Mouse (Mus musculus) kidney, embryonic 16.5 days (tissue): ENCODE measurements around the gene Pard3. TPM values are rescaled to one million over a fixed set of nuclear protein-coding genes. Genes with fewer than 3 reads are reported as not detected.
A peak's percentile ranks its signal among the peaks of the same experiment; 100 is the strongest.

Source experiments
- ATAC-seq: fragments of 200-750 bp; cut with Nextera tagmentation; 2 replicates; pipeline ENCODE4 v1.8.0; 2017; ENCODE audit warnings: moderate TSS enrichment; ENCODE audit not compliant: low FRiP score, low TSS enrichment
- H3K27ac ChIP-seq: fragments of 300-500 bp; sonication (generic); 2 replicates; pipeline ENCODE4 v1.5.1; 2014; ENCODE audit warnings: low read length
- H3K27me3 ChIP-seq: fragments of 300-500 bp; sonication (generic); 2 replicates; pipeline ENCODE4 v1.6.1; 2014; ENCODE audit warnings: low read length, control low read depth, mixed read lengths; ENCODE audit not compliant: insufficient read depth
- H3K36me3 ChIP-seq: fragments of 300-500 bp; sonication (generic); 2 replicates; pipeline ENCODE4 v1.6.1; 2014; ENCODE audit warnings: low read length, control low read depth, mixed read lengths; ENCODE audit not compliant: insufficient read depth
- H3K4me1 ChIP-seq: fragments of 300-500 bp; sonication (generic); 2 replicates; pipeline ENCODE4 v1.6.1; 2014; ENCODE audit warnings: low read length, control low read depth, mixed read lengths; ENCODE audit not compliant: insufficient read depth
- H3K4me2 ChIP-seq: fragments of 300-500 bp; sonication (generic); replicated peaks from 2 replicates; pipeline ENCODE4 v1.6.1; 2014; ENCODE audit warnings: low read depth, low read length
- H3K4me3 ChIP-seq: fragments of 300-500 bp; sonication (generic); 2 replicates; pipeline ENCODE4 v1.5.1; 2014; ENCODE audit warnings: mild to moderate bottlenecking, low read length
- H3K9ac ChIP-seq: fragments of 300-500 bp; sonication (generic); replicated peaks from 2 replicates; pipeline ENCODE4 v1.6.1; 2014; ENCODE audit warnings: low read length
- H3K9me3 ChIP-seq: fragments of 300-500 bp; sonication (generic); 2 replicates; pipeline ENCODE4 v1.6.1; 2016; ENCODE audit warnings: low read length, control low read depth
- WGBS: fragments of 180-500 bp; shearing (Covaris S2); extraction: QIAGEN DNeasy Blood & Tissue Kit; methylation state at CpG from one replicate; pipeline ENCODE4 v1.1.7; 2014; 5-methylcytosine and 5-hydroxymethylcytosine counted together
- polyA plus RNA-seq: library from polyadenylated mRNA; unstranded; fragments of >200 nt; fragmentation: Nextera tagmentation; extraction: Ambion mirVana; gene quantifications from 2 replicates; pipeline ENCODE4 v1.2.1, GENCODE M21; 2015

Gene Pard3
- polyA plus RNA-seq, 1 experiment from 2014 or later: 25.5 TPM

DNA sequence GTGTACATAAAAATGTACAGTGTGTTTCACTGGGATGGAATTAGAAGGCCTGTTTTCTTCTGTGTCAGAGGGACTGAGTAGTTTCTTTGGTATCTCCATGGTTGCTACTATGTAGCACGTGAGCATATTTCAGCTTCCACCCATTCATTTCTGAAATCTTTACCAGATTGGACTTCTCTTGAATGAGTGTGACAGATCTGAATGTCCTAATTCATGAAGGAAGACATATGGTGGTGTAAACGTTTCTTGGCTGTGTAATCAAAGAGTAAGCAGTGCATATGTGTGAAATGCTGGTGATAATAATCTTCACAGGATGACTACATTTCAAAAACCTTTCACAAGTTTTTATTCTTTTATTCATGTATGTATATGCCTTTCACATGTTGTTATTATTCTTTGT, 3.9 kb upstream of the Pard3 start:
- no peak overlapping the region for H3K9ac ChIP-seq
- H3K4me3 ChIP-seq: no peak overlapping the region
- H3K4me2 ChIP-seq: no peak overlapping the region
- peaks cover 15% of the 10 kb centered on the region for H3K4me1 ChIP-seq
- H3K36me3 ChIP-seq: no peaks in the 10 kb centered on the region
- no peaks in the 10 kb centered on the region; the same call in 1 of the 2 replicates for H3K27me3 ChIP-seq
- WGBS: 54% methylated on average over 2 of the region's 2 CpGs
- no peaks in the 10 kb centered on the region for H3K9me3 ChIP-seq
- no peak overlapping the region for H3K27ac ChIP-seq
- no peak for ATAC-seq

- no peaks in the 10 kb centered on the region for H3K36me3 ChIP-seq
- H3K4me1 ChIP-seq: peaks cover 42% of the 10 kb centered on the region
- no peaks in the 10 kb centered on the region; the same call in 1 of the 2 replicates for H3K27me3 ChIP-seq
- H3K27ac ChIP-seq: peak overlapping the region; percentile 97
- no peaks in the 10 kb centered on the region for H3K9me3 ChIP-seq
- WGBS: 0% methylated on average over 70 of the region's 80 CpGs
- ATAC-seq: peak; percentile 60
- H3K4me3 ChIP-seq: peak overlapping the region; percentile 91
- H3K9ac ChIP-seq: peak overlapping the region; percentile 98
- H3K4me2 ChIP-seq: peak overlapping the region; percentile 66
Observed at GRCm38 (mm10) chr8:127064361-127065112, 844 bp downstream of the Pard3 start.

- no peak for ATAC-seq
- H3K27me3 ChIP-seq: no peaks in the 10 kb centered on the region; the same call in 1 of the 2 replicates
- H3K4me2 ChIP-seq: peak overlapping the region; percentile 66
- H3K4me3 ChIP-seq: peak overlapping the region; percentile 91
- no peaks in the 10 kb centered on the region for H3K36me3 ChIP-seq
- H3K9me3 ChIP-seq: no peaks in the 10 kb centered on the region
- peak overlapping the region; percentile 98 for H3K9ac ChIP-seq
- peak overlapping the region; percentile 97 for H3K27ac ChIP-seq
- WGBS: 4% methylated on average over 10 of the region's 10 CpGs
- peaks cover 47% of the 10 kb centered on the region for H3K4me1 ChIP-seq
Observed at GRCm38 (mm10) chr8:127065113-127065473, 1.4 kb downstream of the Pard3 start.

DNA sequence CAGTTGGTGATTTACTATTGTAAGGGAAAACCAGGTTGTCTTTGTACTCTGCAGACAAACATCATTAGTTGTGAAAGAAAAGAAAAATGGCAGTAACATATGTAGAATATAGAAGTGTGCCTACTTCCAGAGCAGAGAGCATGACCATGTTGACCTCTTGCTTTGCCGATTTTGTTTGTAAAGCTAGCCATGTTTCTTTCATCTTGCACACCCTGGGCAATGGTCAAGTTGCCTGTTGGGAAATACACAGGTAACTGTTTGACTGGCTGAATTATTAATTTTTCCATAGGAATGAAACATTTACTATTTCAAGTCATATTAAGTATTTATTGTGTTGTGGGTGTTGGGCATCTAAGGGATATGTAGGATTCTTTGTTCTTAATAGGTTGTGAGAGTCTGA, 2.1 kb downstream of the Pard3 start:
- ATAC-seq: no peak
- Histone ChIP-seq H3K9ac (no peak overlapping the region), H3K36me3 (no peaks in the 10 kb centered on the region), H3K4me2 (peak overlapping the region; percentile 66), H3K27ac (no peak overlapping the region), H3K4me1 (peaks cover 54% of the 10 kb centered on the region), H3K27me3 (no peaks in the 10 kb centered on the region; the same call in 1 of the 2 replicates), H3K4me3 (peak overlapping the region; percentile 91), H3K9me3 (no peaks in the 10 kb centered on the region)
- WGBS: 32% methylated on average over 1 of the region's 1 CpGs

DNA sequence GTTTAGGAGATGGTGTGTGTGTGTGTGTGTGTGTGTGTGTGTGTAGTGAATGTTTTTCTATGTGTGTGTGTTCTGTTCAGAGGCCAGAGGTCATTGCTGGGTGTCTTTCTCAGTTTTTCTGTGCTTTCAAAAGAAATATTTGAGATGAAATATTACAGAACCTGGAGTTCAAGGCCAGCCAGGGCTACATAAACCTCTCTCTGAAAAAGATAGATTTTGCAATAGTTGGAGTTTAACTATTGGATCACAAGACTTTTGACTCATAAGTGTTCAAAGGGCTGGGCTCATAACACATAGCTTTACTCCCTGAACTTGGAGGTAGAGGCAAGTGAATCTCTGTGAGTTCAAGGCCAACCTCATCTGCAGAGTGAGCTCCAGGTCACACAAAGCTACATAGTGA, 2.8 kb downstream of the Pard3 start:
- no peaks in the 10 kb centered on the region for H3K27me3 ChIP-seq

DNA sequence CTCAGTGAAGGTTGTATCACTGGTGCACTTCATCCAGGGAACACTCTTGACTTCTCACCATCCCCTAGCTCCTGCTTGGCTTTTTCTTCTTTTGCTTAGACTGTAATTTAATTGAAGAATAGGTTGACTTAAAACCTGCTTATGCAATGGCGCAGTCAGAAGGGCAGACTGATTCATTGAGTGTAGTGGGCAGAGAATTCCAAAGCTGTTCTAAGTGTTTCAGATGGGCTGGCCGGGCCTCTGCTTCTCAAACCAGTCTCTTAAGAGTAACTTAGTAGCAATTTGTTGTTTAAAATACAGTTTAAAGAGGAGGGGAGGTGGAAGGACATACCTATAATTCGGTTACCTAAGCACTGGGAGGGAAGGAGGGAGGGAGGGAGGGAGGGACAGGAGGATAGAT, 5.0 kb downstream of the Pard3 start:
- Histone ChIP-seq H3K9ac (no peak overlapping the region), H3K4me3 (no peak overlapping the region), H3K27ac (no peak overlapping the region), H3K4me2 (no peak overlapping the region), H3K36me3 (no peaks in the 10 kb centered on the region), H3K27me3 (no peaks in the 10 kb centered on the region), H3K9me3 (no peaks in the 10 kb centered on the region), H3K4me1 (peaks cover 51% of the 10 kb centered on the region)
- ATAC-seq: no peak
- 75% methylated on average over 3 of the region's 3 CpGs for WGBS

More for the DNA sequence above, 2.8 kb downstream of the Pard3 start:
- no peak for ATAC-seq
- H3K4me1 ChIP-seq: peaks cover 55% of the 10 kb centered on the region
- H3K4me3 ChIP-seq: no peak overlapping the region
- no peak overlapping the region for H3K4me2 ChIP-seq
- no peaks in the 10 kb centered on the region for H3K36me3 ChIP-seq
- H3K27ac ChIP-seq: no peak overlapping the region
- H3K9ac ChIP-seq: no peak overlapping the region
- H3K9me3 ChIP-seq: no peaks in the 10 kb centered on the region

- Histone ChIP-seq H3K4me3 (no peak overlapping the region), H3K27ac (peak overlapping the region; percentile 61; the same call in 1 of the 2 replicates), H3K27me3 (no peaks in the 10 kb centered on the region), H3K4me1 (peaks cover 51% of the 10 kb centered on the region), H3K4me2 (no peak overlapping the region), H3K36me3 (no peaks in the 10 kb centered on the region), H3K9me3 (no peaks in the 10 kb centered on the region), H3K9ac (no peak overlapping the region)
- 58% methylated on average over 3 of the region's 3 CpGs for WGBS
- peak; percentile 72 for ATAC-seq
Observed at GRCm38 (mm10) chr8:127070225-127070624, 6.5 kb downstream of the Pard3 start.

DNA sequence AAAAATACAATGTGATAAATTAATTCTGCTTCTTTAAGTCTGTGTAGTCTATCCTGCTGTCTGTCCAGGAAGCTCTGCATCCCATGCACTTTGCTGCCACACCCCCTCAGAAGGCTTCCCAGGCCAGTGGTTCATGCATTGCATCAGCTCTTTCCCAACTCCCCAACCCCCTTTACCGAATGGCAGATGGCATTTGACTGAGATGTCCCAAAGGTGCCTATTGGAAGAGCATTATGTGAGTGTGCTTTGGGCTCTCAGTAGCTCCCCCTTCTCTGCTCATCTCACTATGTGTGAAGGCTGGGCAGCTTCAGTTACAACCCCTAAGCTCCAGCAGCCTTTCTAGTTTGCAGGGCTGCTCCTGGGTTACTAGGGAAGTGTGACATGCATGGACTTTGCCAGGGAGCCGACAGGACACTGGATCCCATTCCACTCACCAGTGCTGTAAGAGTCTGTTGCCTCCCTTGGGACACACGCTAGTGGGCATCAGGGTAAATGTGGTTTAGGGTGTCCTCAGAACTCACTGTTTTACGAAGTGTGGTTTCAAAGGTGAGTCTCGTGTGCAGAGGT, 9.4 kb downstream of the Pard3 start:
- Histone ChIP-seq H3K4me1 (peaks cover 42% of the 10 kb centered on the region), H3K27me3 (no peaks in the 10 kb centered on the region), H3K36me3 (no peaks in the 10 kb centered on the region), H3K27ac (no peak overlapping the region), H3K9me3 (no peaks in the 10 kb centered on the region), H3K4me2 (no peak overlapping the region), H3K4me3 (no peak overlapping the region), H3K9ac (no peak overlapping the region; the same call in 1 of the 2 replicates)
- WGBS: 44% methylated on average over 5 of the region's 5 CpGs
- no peak for ATAC-seq

DNA sequence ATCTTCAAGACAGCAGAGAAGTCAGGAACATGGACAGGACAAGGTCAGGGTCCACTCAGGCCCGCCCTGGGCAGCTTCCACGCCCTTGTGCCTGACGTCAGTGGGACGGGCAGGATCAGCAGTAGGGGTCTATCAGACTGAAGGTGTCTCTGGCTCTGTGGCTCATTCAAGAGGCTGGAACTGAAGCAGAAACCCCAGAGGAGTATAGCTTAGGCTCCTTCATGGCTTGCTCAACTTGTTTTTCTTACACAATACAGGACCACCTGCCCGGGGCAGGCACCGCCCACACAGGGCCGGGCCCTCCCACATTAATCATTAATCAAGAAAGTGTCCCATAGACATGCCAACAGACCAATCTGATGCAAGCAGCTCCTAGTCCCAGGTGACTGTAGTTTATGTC, 12.8 kb downstream of the Pard3 start:
- H3K4me1 ChIP-seq: peaks cover 43% of the 10 kb centered on the region
- 0 out of 2 replicates have a peak overlapping the region, but pooled peaks have one; percentile 1 for H3K4me3 ChIP-seq
- H3K36me3 ChIP-seq: no peaks in the 10 kb centered on the region
- H3K27ac ChIP-seq: peak overlapping the region; percentile 31; the same call in 1 of the 2 replicates
- H3K9me3 ChIP-seq: no peaks in the 10 kb centered on the region
- no peak overlapping the region for H3K9ac ChIP-seq
- H3K27me3 ChIP-seq: no peaks in the 10 kb centered on the region
- 0 out of 2 replicates have a peak overlapping the region, but pooled peaks have one; percentile 16 for H3K4me2 ChIP-seq
- peak; percentile 85 for ATAC-seq
- WGBS: 70% methylated on average over 7 of the region's 7 CpGs

GRCm38 (mm10) chr8:127079244-127079805, 15.6 kb downstream of the Pard3 start:
- Histone ChIP-seq H3K36me3 (no peaks in the 10 kb centered on the region), H3K4me2 (no peak overlapping the region), H3K27ac (no peak overlapping the region), H3K9ac (no peak overlapping the region), H3K4me1 (peaks cover 37% of the 10 kb centered on the region), H3K4me3 (no peak overlapping the region), H3K27me3 (no peaks in the 10 kb centered on the region), H3K9me3 (no peaks in the 10 kb centered on the region)
- 30% methylated on average over 5 of the region's 5 CpGs for WGBS
- ATAC-seq: no peak
